Mouse (Mus musculus): ENCODE results near the gene Omt2b. TPM values are rescaled to one million over a fixed set of nuclear protein-coding genes. Genes with fewer than 3 reads are reported as not detected.
"Not testable (repeated sequence)": the region's sequence is repeated elsewhere in the genome, so short reads cannot be mapped to it uniquely, and the experiment has no call there.

Gene Omt2b
- polyA plus RNA-seq, 1 experiment from 2014 or later: not detected

- 13% methylated on average over 8 of the region's 8 CpGs for WGBS
Observed at GRCm38 (mm10) chr9:78340324-78340723, 12.9 kb downstream of the Omt2b start.

GRCm38 (mm10) chr9:78342494-78342893, 15.1 kb downstream of the Omt2b start:
- 95% methylated on average over 4 of the region's 4 CpGs for WGBS
- not testable (repeated sequence) for DNase-seq (ENCODE audit: extremely low spot score, low spot score); H3K36me3 ChIP-seq (replicated peaks)

More at GRCm38 (mm10) chr9:78340324-78340723, 12.9 kb downstream of the Omt2b start:
- H3K27me3 ChIP-seq (ENCODE audit: poor library complexity, severe bottlenecking); H3K4me1 ChIP-seq; H3K27ac ChIP-seq; H3K36me3 ChIP-seq (replicated peaks); H3K9me3 ChIP-seq; H3K4me3 ChIP-seq: not testable (repeated sequence)
- DNase-seq (ENCODE audit: extremely low spot score, low spot score): peak; percentile 72

GRCm38 (mm10) chr9:78343055-78343454, 15.7 kb downstream of the Omt2b start:
- not testable (repeated sequence) for H3K36me3 ChIP-seq (replicated peaks); DNase-seq (ENCODE audit: extremely low spot score, low spot score); H3K9me3 ChIP-seq; H3K4me3 ChIP-seq; H3K4me1 ChIP-seq; H3K27ac ChIP-seq; H3K27me3 ChIP-seq (ENCODE audit: poor library complexity, severe bottlenecking)
- 89% methylated on average over 9 of the region's 9 CpGs for WGBS

More at GRCm38 (mm10) chr9:78342494-78342893, 15.1 kb downstream of the Omt2b start:
- H3K27me3 ChIP-seq (ENCODE audit: poor library complexity, severe bottlenecking); H3K4me3 ChIP-seq; H3K9me3 ChIP-seq; H3K27ac ChIP-seq; H3K4me1 ChIP-seq: not testable (repeated sequence)

- H3K4me3 ChIP-seq; DNase-seq (ENCODE audit: extremely low spot score, low spot score); H3K27me3 ChIP-seq (ENCODE audit: poor library complexity, severe bottlenecking); H3K9me3 ChIP-seq; H3K36me3 ChIP-seq (replicated peaks); H3K4me1 ChIP-seq; H3K27ac ChIP-seq: not testable (repeated sequence)
- WGBS: 73% methylated on average over 4 of the region's 4 CpGs
Observed at GRCm38 (mm10) chr9:78345235-78345634, 17.8 kb downstream of the Omt2b start.

GRCm38 (mm10) chr9:78347004-78347403, 19.6 kb downstream of the Omt2b start:
- Histone ChIP-seq H3K4me1 (no peaks in the 10 kb centered on the region), H3K4me3 (no peak overlapping the region), H3K27me3 (ENCODE audit: poor library complexity, severe bottlenecking) (no peaks in the 10 kb centered on the region), H3K9me3 (no peaks in the 10 kb centered on the region), H3K36me3 (replicated peaks) (no peaks in the 10 kb centered on the region), H3K27ac (no peak overlapping the region)
- no peak for DNase-seq (ENCODE audit: extremely low spot score, low spot score)
- 63% methylated on average over 3 of the region's 3 CpGs for WGBS

- not testable (repeated sequence) for H3K4me3 ChIP-seq; H3K36me3 ChIP-seq (replicated peaks); H3K4me1 ChIP-seq; H3K9me3 ChIP-seq; H3K27ac ChIP-seq; H3K27me3 ChIP-seq (ENCODE audit: poor library complexity, severe bottlenecking); DNase-seq (ENCODE audit: extremely low spot score, low spot score)
- 71% methylated on average over 6 of the region's 6 CpGs for whole genome bisulfite sequencing
Observed at GRCm38 (mm10) chr9:78348206-78349004, 21.0 kb downstream of the Omt2b start.

GRCm38 (mm10) chr9:78349141-78349540, 21.8 kb downstream of the Omt2b start:
- not testable (repeated sequence) for H3K4me1 ChIP-seq; H3K9me3 ChIP-seq; H3K36me3 ChIP-seq (replicated peaks); DNase-seq (ENCODE audit: extremely low spot score, low spot score); H3K27me3 ChIP-seq (ENCODE audit: poor library complexity, severe bottlenecking); H3K4me3 ChIP-seq; H3K27ac ChIP-seq
- 81% methylated on average over 3 of the region's 3 CpGs for WGBS

GRCm38 (mm10) chr9:78350007-78350406, 22.6 kb downstream of the Omt2b start:
- not testable (repeated sequence) for DNase-seq (ENCODE audit: extremely low spot score, low spot score); H3K27me3 ChIP-seq (ENCODE audit: poor library complexity, severe bottlenecking); H3K27ac ChIP-seq; H3K36me3 ChIP-seq (replicated peaks); H3K4me1 ChIP-seq; H3K4me3 ChIP-seq; H3K9me3 ChIP-seq

GRCm38 (mm10) chr9:78351504-78352220, 24.3 kb downstream of the Omt2b start:
- Histone ChIP-seq H3K36me3 (replicated peaks) (no peaks in the 10 kb centered on the region), H3K4me3 (no peak overlapping the region), H3K27me3 (ENCODE audit: poor library complexity, severe bottlenecking) (no peaks in the 10 kb centered on the region), H3K27ac (no peak overlapping the region), H3K9me3 (no peaks in the 10 kb centered on the region), H3K4me1 (no peaks in the 10 kb centered on the region)
- 90% methylated on average over 6 of the region's 6 CpGs for WGBS
- no peak for DNase-seq (ENCODE audit: extremely low spot score, low spot score)

GRCm38 (mm10) chr9:78354665-78355578, 27.5 kb downstream of the Omt2b start:
- Histone ChIP-seq H3K36me3 (replicated peaks) (no peaks in the 10 kb centered on the region), H3K4me1 (no peaks in the 10 kb centered on the region), H3K9me3 (no peaks in the 10 kb centered on the region), H3K27me3 (ENCODE audit: poor library complexity, severe bottlenecking) (no peaks in the 10 kb centered on the region), H3K27ac (no peak overlapping the region), H3K4me3 (no peak overlapping the region)
- no peak for DNase-seq (ENCODE audit: extremely low spot score, low spot score)
- 85% methylated on average over 11 of the region's 11 CpGs for WGBS

GRCm38 (mm10) chr9:78355611-78356010, 28.2 kb downstream of the Omt2b start, which contains the start of gene Gsta2:
TSS of gene Gsta2 (minus strand) at chr9:78355788.
- no peak for DNase-seq (ENCODE audit: extremely low spot score, low spot score)
- Histone ChIP-seq H3K27ac (no peak within 1 kb of the TSS), H3K4me1 (no peaks in the 10 kb centered on the region), H3K9me3 (no peaks in the 10 kb centered on the region), H3K27me3 (ENCODE audit: poor library complexity, severe bottlenecking) (no peaks in the 10 kb centered on the region), H3K4me3 (no peak within 1 kb of the TSS), H3K36me3 (replicated peaks) (no peaks in the 10 kb centered on the region)
- WGBS: 91% methylated on average over 8 of the region's 8 CpGs

GRCm38 (mm10) chr9:78358053-78358452, 30.7 kb downstream of the Omt2b start:
- H3K4me1 ChIP-seq: no peaks in the 10 kb centered on the region
- DNase-seq (ENCODE audit: extremely low spot score, low spot score): peak; percentile 69
- H3K27me3 ChIP-seq (ENCODE audit: poor library complexity, severe bottlenecking): no peaks in the 10 kb centered on the region
- H3K9me3 ChIP-seq: no peaks in the 10 kb centered on the region
- 15% methylated on average over 9 of the region's 9 CpGs for WGBS
- no peak overlapping the region for H3K4me3 ChIP-seq
- H3K36me3 ChIP-seq (replicated peaks): no peaks in the 10 kb centered on the region
- no peak overlapping the region for H3K27ac ChIP-seq

Data from forebrain, embryonic 10.5 days (tissue).